Mouse (Mus musculus) layer of hippocampus, adult 18-20 months (tissue): ENCODE data around the gene Hdac11. TPM values are rescaled to one million over a fixed set of nuclear protein-coding genes. Genes with fewer than 3 reads are reported as not detected.

Source experiments
- DNase-seq, 2 experiments: peaks; one replicate each; pipeline ENCODE4 v3.0.0; 2022; ENCODE audit warnings: low spot score in 2 of 2
- total RNA-seq, 2 experiments: library from RNA; stranded (reverse); gene quantifications; 2 replicates each; pipeline ENCODE4 v1.2.3; 2021

The Hdac11 gene
- total RNA-seq, 2 experiments from 2014 or later, result 169 to 174 TPM

DNA sequence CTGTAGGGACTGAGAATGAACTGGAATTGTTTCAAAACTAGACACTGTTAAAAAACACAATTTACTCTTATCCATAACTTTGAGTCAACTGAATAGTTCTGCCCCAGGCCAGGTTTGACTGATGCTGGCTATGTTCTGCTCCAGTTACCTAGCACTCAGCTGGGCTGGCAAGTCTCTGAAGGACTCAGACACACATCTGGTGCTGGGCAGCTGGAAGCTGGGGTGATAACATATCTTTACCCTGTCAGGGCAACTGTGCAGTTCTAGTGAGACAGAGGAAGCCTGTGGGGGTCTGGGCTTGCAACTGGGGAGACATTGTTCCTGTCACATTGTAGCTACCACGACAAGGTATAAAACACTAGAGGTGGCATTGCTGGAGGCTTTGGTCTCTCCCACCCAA is 25.6 kb upstream of the Hdac11 start:
- no peak for DNase-seq

DNA sequence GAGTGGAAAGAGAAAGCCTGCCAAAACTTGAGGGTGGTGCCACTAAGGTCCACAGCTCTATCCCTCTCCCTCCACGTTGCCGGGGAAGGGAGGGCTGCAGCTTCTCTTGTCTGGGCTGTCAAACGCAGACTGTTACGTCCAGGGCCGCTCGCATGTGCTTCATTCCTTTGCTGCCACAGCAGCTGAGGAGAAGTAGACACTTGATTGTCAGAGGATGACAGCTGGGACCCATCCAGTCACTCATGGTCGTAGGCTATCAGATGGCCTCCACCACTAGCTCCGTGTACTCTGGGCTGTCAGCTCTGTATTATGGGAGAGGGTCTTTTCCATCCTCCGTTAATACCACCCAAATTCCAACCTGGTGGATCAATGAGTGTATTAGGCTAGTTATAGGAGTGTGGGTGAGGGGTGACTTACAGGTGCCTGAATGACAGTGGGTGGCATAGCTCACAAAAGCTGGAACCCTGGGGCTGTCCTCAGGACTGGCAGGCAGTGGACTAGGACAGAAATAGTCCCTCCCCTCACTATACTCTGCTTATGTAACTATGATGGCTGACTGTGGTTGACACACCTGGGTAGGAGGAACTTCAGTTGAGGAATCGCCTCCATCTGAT is 19.0 kb upstream of the Hdac11 start:
- DNase-seq, result no peak

- DNase-seq, result peak; percentile 52 to 79
Measured at GRCm38 (mm10) chr6:91139846-91140245, 16.6 kb upstream of the Hdac11 start.

- DNase-seq, result no peak
Measured at GRCm38 (mm10) chr6:91145056-91145455, 11.4 kb upstream of the Hdac11 start.

DNA sequence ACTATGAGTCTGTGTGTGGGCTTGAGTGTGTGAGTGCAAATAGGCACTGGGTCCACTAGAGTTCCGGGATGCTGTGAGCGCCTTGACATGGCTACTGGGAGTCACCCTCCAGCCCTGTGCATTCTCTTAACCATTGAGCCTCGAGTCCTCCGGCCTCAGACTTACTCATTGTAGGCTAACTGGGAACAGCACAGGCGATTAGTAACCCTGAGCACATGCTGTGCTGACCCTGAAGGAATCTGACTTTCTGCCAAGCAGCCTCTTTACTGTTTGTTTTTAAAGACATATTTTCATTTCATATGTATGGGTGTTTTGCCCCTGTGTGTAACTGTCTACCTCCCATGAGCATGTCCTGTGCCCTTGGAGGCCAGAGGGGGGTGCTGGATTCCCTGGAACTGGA is 10.9 kb upstream of the Hdac11 start:
- DNase-seq, result no peak

DNA sequence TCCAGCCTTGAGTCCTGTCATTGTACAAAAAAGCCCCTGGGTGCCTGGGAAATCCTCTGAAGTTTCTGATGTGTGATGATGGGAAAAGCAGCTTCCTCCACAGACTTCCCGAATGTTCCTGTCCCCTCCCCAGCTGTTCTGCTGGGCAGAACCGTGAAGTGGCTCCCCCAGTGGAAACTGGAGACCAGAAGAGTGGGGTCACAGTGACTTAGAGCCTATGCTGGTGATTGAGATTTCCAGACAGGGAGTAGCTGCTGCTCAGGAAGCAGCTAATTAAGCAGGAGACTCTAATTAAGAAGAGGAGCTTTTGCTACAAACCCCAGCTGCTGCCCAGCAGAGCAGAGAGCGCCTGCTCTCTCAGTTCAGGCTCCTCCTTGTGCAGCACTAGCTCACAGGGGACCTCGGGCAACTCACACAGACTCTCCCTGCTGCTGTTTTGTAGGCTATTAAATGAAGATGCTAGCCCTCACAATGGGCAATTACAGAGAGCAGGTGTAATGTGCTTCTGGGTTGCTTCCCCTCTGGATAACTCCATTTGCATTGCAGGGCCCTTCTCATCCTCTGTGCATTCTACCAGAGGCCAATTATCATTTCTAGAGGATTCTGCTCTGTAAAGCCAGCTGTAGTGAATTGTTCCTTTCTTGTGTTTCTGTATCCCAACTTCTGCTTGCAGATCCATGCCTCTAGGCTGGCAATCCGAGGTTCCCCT is 9.9 kb upstream of the Hdac11 start:
- DNase-seq, result no peak

DNA sequence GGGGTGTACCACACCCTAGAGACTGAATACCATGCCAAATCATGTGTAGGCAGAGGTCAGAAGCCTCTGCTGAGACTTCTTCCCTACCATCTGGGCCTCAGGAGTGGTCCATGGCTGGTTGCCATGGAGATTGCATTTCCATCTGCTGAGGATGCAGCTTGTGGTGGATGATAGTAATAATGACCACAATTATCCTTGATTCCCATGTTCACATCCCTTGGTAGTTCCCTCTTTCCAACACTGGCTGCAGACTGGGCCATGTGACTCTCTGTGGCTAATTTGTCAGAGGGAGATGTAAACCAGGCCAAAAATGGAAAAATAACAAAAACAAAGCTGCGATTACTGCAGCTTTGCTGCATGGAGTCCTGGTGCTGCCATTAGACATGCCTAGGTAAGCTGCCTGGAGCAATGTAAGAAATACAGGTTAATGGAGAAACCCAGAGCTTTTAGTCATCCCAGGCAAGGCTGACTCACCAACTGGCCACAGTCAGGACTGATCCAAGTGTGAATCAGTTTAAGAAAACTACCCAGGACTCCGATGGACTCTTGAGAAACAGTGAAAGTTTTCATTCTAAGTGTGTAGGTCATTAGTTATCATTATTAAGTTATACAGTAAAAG is 9.2 kb upstream of the Hdac11 start:
- DNase-seq, result no peak

DNA sequence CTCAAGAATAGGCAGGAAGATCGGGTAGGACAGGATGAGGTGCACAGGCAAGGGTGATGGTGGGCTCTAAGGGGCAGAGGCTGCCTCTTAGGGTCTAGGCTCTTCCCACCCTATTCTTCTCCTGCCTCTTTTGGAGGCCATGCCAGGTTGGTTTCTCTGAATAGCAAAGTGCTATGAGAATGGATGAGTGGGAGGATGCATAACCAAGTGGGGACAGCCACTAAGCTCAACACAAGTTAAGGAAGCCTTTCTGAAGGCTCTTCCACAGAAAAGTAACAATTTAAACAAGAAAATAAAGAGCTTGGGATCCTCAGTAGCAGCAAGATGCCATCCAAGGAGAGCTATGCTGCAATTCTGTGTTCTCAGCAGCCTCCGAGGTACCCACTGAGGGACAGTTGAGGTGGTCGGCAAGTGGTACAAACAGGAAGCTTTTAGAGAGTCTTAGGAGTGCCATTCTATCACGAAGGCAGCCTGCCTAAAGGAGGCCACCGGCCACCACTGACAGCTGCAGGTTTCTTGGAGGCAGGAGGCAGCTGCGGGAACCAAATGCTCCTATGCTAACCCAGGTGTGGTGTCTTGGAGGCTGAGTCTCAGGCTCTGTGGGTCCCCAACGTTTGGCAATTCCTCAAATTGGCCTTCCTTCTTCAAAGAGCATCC is 3.4 kb upstream of the Hdac11 start:
- no peak for DNase-seq

- DNase-seq, result peak; percentile 58 to 77
Measured at GRCm38 (mm10) chr6:91153549-91154064, 2.9 kb upstream of the Hdac11 start.

GRCm38 (mm10) chr6:91154685-91155084 is 1.8 kb upstream of the Hdac11 start:
- no peak for DNase-seq

DNA sequence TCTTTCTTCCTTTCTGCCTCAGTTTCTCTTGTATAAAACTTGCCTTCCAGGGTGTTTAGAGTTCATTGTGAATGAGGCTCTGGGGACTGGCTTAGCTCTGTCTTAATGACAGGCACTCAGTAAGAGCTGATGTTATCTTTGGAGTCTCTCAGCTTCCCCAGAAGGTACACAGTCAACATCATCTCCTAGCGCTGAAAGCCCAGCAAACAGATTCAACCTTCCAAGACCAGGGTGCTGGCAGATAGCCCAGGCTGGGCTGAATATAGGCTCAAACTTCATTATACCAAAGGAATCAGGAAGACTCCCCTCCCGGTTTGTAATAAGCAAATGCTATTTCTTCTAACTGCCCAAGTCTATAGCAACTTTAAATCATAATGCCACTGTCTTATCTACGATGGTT is 1.2 kb upstream of the Hdac11 start:
- DNase-seq, result no peak

DNA sequence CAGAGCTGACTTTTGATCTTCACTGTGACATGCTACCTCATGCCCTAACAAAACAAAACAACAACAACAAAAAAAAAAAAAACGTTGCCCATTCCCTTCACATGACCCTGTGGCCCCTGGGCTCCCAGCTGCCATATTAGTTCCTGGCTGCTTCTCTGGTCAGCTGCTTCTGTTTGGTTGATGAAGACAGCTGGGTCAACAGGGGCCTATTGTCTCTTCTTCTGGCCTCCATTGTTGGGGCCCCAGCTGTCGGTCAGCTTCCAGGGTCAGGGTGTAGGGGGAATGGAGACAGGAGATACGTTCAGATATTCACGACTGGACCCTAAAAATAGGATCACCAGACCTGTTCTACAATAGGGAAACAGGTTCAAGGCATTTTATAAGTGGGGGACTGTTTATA is 403 bp upstream of the Hdac11 start:
- peak in 1 of 2 experiments; percentile 42 for DNase-seq

DNA sequence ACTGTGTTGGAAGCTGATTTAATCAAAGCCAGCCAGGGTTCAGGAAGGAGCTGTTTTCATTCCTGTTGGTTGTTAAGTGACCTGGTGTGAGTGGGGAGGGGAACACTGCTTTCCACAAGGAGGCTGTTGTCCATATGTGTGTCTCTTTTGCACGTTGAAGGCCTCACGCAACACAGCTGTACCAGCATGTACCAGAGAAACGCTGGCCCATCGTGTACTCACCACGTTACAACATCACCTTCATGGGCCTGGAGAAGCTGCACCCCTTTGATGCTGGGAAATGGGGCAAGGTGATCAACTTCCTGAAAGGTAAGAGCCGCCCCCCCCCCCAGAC is 739 bp downstream of the Hdac11 start:
- no peak for DNase-seq

GRCm38 (mm10) chr6:91159047-91159446 is 2.6 kb downstream of the Hdac11 start:
- no peak for DNase-seq

DNA sequence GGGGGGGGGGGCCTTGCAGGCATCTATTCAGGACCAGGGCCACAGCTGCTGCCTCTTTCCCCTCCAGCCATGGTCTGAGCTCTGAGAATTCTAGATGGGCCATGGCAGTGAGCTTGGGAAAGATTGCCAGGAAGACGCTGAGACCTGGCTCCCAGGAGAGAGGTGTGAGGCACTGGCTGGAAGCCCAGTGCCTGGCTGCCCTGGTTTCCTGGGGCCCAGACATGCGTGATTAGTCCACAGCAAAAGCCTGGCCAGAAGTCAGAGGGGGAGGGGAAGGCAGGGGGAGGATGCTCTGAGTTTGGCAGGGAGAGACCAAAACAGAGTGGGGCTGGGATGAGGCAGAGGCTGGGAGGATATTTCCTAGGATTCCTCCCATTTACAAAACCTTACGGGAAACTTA is 3.9 kb downstream of the Hdac11 start:
- peak in 1 of 2 experiments; percentile 38 for DNase-seq

DNA sequence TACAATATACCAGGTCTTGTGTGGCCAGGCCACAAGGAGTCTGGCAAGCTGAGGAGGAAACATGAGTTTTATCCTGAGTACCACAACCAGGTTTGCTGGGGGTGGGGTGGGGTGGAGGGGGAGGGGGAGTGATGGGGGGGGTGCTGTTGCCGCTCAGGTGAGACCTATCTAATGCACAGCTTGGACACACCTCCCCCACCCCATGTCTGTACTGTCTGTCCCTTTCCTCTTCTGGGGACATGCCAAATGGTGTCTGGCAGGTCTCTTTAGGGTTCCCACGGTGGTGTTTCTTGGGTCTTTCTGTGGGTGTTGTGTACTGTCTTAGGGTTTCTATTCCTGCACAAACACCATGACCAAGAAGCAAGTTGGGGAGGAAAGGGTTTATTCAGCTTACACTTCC is 4.5 kb downstream of the Hdac11 start:
- DNase-seq, result no peak

DNA sequence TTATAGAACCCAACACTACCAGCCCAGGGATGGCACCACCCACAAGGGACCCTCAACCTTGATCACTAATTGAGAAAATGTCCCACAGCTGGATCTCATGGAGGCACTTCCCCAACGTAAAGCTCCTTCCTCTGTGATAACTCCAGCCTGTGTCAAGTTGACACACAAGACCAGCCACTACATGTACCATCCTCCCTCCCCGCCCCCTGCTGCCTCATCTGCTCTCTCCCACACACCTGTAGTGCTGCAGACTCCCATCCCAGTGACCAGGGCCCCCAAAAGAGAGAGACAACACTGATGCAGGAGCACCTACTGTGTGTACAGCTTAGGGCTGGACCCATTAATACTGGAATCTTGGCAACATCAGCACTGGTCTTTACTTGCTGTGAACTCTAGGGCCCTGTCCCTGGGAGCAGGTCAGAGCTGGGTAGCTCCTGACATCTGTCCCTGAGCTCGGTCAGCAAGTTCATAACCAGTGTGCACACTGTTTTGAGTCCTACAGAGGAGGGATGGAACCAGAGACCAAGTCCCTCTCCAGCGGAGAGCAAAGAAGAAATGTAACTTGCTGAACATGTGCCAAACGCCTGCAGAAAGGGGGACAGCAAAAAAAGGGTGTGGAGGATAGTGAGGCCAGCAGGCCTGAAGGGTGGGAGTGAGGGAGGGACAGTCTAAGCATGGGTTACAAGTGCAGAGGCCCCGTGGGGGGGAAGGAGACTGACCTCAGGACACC is 5.2 kb downstream of the Hdac11 start:
- DNase-seq, result no peak

DNA sequence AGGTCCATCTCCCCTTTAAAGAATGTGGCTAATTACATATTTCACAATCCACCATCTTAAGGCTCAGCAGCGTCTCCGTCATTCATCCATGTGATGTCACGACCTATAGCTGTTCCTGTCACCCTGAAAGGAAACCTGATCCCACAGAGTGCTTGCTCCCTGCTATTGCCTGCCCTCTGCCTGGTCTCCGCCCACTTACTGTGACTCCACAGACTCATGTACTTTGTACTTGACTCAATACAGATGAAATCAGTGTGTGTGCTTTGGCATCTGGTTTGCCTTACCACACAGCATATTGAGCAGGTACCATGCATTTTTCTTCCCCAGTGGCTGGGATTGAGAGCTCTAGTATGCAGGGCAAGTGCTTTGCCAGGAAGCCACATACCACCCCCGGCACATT is 5.8 kb downstream of the Hdac11 start:
- DNase-seq, result no peak

GRCm38 (mm10) chr6:91163195-91163911 is 6.9 kb downstream of the Hdac11 start:
- no peak for DNase-seq

GRCm38 (mm10) chr6:91164584-91164983 is 8.1 kb downstream of the Hdac11 start:
- DNase-seq, result peak in 1 of 2 experiments; percentile 54

DNA sequence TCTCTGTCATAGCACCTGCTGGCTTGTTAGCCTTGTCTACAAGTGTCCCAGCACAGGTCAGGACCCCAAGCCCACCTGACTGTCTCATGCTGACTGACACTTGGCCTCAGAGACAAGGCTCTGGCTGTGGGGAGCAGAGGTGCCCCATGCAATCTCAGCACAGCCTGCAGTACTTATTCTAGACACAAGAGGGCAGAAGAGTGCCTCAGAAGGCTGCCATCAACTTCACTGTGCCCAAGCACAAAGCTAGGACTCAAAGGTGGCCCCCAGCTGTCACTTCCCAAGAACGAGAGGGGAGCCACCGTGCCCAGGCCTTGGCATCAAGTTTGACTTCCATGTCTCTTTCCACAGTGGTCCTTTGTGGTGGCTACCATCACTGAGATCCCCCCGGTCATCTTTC is 8.7 kb downstream of the Hdac11 start:
- peak; percentile 65 to 93 for DNase-seq
